Mouse (Mus musculus) Patski (cell line): ENCODE measurements around the gene Retreg3. TPM values are rescaled to one million over a fixed set of nuclear protein-coding genes. Genes with fewer than 3 reads are reported as not detected.

Experiments used
- ATAC-seq: fragments of 100-300 bp; one replicate; pipeline ENCODE4 v1.8.0; 2021
- CTCF ChIA-PET: fragments of 350-600 bp; sonication (Branson Sonifier 250); formaldehyde crosslinking; loops from one replicate; lab custom pipeline; 2022; ENCODE audit warnings: inconsistent platforms; lab: Charles Lee
- POLR2A ChIA-PET: fragments of 350-600 bp; sonication (Branson Sonifier 250); formaldehyde crosslinking; loops from one replicate; lab custom pipeline; 2022; ENCODE audit warnings: antibody characterized with exemption, inconsistent platforms; lab: Charles Lee
- DNase-seq: peaks from one replicate; pipeline ENCODE4 v3.0.0-alpha.2; 2011; ENCODE audit warnings: low read depth, low spot score
- H3K27me3 ChIP-seq: fragments of 371-371 bp; one replicate; pipeline ENCODE4 v1.5.1; 2021
- CTCF ChIP-seq: fragments of 100-300 bp; IDR thresholded peaks from one replicate; pipeline ENCODE4 v1.5.1; 2021
- in situ Hi-C: fragments of 300-500 bp; cut with MboI; formaldehyde crosslinking; loops from 3 replicates; pipeline ENCODE4 v1.11.1; 2018; ENCODE audit warnings: low pct_unique_long_range_greater_than_20kb, mixed read lengths
- polyA plus RNA-seq: library from polyadenylated mRNA; unstranded; gene quantifications from one replicate; pipeline ENCODE4 v1.2.3, GENCODE M21; 2021

Gene Retreg3
- polyA plus RNA-seq, result 72.2 TPM

DNA sequence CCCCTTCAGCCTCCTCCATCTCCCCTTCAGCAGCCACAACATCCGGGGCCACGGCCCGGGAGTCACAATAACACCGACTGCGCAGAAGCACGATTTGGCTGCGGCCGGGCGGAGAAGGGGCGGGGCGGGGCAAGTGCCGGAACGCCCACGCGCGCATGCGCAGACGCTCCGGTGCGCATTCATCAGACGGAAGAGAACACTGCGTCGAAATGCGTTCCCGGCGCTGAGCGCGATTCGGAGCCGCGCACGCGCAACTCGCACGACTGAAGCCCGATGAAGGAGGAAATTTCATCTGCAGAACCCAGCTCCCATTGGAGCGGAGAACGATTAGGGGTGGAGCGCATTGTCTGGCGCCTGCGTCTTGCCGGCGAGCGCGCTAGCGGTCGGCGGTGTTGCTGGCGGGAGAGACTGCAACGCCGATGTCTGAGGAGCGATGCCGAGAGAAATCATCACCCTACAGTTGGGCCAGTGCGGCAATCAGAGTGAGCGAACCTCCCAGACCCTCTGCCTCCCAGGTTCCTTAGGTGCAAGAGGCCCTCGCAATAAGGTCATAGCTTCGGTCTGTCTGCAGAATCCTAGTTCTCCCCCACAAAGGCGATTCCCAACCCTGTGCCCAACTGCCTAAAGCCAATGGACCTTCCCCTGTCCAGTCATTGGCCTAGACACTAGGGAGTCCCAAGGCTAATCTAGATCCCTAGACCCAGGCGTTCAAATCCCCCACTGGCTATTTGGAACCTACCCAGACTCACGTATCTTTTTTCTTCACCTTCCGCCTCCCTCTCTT lies at the start of gene Retreg3, which contains the start of gene Tubg1:
TSS of gene Retreg3 (minus strand) at position 133 of the 784 bp plus-strand sequence.
TSS of gene Tubg1 (plus strand) at position 178 of the 784 bp plus-strand sequence.
- in situ Hi-C loops, result no loop called here
- CTCF ChIA-PET, result interaction anchor here (1.6 to 2.6 kb wide), 3 partner anchors 14 to 55 kb away, joined by 4 to 5 read pairs (median 5); partner anchors contain the start of gene Ccr10
- no peaks in the 10 kb centered on the region for H3K27me3 ChIP-seq
- DNase-seq (peak; percentile 97), ATAC-seq (peak; percentile 82)
- no peak for TF ChIP-seq CTCF
- POLR2A ChIA-PET, result interaction anchor here (0.6 to 2.2 kb wide), 7 partner anchors 11 to 196 kb away, joined by 3 to 8 read pairs (median 4); partner anchors contain the start of genes Mlx, Plekhh3, Psmc3ip and Psme3

DNA sequence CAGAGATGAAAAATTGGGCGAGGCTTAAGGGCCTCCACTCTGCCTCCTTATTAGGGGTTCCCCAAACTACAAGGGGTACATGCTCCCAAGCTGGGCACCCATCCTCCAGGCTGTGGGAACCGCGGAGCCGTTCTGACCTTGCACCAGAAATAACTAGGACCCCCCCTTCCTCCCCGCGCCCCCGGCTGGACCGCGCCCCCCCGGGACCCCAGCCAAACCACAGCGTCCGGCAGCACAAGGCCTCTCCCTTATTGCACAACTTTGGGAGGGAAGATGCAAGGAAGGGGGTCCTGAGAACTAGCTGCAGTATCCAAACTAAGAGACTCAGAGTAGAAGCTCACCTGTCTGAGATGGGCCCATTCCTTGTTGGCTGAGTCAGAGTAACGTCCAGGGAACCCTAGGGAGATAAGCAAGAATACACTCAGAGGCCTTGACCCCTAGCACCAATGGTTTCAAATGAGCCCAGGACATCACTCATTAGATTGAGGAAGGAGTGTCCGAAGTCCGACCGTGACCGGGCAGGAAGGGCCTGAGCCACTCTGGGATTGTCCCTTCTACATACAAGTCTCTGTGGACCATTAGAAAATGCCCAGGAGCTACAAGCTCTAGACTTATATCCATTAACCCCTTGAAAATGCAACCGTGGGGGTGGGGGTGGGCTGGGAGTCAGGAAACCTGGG lies 48.7 kb upstream of the Retreg3 start:
- DNase-seq, result no peak
- CTCF ChIA-PET, result no interaction called here
- ATAC-seq, result no peak
- POLR2A ChIA-PET, result interaction anchor here (1.2 to 5.7 kb wide), 2 partner anchors 27 to 50 kb away, joined by 4 to 31 read pairs; no protein-coding TSS in a partner anchor
- no peak for TF ChIP-seq CTCF
- in situ Hi-C loops, result no loop called here
- H3K27me3 ChIP-seq, result no peaks in the 10 kb centered on the region

DNA sequence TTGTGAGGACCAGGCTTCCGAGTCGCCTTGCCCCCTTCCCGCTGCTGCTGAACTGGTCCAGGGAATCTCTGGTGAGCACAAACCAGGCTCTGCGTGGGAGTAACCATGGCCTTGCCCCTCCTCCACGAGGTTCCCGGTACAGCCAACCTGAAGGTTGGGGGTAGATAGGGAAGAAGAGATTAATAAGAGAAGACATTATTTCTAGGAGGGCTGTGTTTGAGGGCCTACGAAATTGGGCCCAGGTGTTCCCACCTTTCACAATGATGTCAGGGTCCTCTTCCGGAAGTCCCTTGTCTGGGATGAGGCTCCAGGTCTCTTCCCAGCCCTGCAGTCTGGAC lies 48.2 kb upstream of the Retreg3 start:
- no peaks in the 10 kb centered on the region for H3K27me3 ChIP-seq
- no peak for TF ChIP-seq CTCF
- ChIA-PET POLR2A (interaction anchor here (5.7 kb wide), 1 partner anchor 27 kb away, joined by 31 read pairs; no protein-coding TSS in a partner anchor), CTCF (no interaction called here)
- in situ Hi-C loops, result no loop called here
- no peak for ATAC-seq
- DNase-seq, result no peak

DNA sequence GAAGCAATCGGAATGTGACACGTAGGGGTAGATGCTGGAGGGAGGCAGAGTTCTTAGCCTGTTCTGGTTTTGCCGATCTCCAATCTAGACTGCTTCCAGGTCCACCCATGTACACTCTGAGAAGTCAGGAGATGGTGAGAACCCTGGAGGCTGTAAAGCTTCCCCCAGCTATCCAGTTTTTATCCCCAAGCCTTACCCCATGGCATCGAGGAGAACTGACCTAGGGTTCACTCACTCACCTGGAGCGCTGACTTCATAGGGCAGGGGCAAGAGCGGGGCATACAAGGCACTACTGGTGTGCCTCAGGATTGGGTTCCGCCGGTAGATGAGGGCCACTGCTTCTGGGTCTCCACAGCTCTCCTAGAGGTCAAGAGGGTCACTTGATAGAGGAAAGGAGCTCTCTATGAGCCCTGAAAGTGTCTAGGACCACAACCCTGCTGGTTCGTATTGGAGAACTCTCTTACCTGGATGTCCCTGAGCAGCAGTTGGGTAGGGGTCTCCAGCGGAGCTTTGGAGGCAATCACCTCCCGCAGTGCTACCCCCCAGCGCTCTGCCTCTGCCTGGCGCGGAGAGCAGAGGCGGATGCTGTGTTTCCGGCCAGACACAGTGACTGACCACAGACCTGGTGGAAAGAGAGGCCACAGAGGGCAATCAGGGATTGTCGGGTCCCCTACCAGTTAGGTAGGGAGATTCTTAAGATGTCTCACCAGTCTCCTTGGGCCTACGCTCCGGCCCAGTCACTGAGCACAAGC lies 47.7 kb upstream of the Retreg3 start:
- ChIA-PET POLR2A (interaction anchor here (5.7 kb wide), 1 partner anchor 26 kb away, joined by 31 read pairs; no protein-coding TSS in a partner anchor), CTCF (no interaction called here)
- in situ Hi-C loops, result no loop called here
- TF ChIP-seq CTCF, result no peak
- DNase-seq, result no peak
- H3K27me3 ChIP-seq, result no peaks in the 10 kb centered on the region
- ATAC-seq, result no peak

DNA sequence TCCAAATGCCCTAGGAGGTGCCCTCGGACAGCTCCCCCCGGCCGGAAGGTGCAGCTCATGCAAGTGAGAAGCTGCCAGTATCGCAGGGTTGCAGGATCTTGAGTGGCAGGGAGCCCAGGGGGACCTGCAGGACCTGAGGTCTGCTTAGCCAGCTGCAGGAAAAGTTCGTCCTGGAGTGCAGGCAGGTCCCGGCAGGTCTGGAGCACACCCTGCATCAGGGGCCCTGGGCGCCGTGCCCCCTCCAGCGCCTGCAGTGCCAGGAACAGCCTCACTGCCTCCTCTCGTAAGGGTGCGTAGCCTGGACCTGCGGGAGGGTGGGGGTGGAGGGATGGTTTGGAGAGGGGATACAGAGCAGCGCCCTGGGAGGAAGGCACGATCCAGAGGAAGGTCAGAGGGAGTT lies 46.7 kb upstream of the Retreg3 start:
- ChIA-PET CTCF (no interaction called here), POLR2A (interaction anchor here (5.7 kb wide), 1 partner anchor 25 kb away, joined by 31 read pairs; no protein-coding TSS in a partner anchor)
- no peak for TF ChIP-seq CTCF
- H3K27me3 ChIP-seq, result no peaks in the 10 kb centered on the region
- in situ Hi-C loops, result no loop called here
- ATAC-seq, result no peak
- no peak for DNase-seq

DNA sequence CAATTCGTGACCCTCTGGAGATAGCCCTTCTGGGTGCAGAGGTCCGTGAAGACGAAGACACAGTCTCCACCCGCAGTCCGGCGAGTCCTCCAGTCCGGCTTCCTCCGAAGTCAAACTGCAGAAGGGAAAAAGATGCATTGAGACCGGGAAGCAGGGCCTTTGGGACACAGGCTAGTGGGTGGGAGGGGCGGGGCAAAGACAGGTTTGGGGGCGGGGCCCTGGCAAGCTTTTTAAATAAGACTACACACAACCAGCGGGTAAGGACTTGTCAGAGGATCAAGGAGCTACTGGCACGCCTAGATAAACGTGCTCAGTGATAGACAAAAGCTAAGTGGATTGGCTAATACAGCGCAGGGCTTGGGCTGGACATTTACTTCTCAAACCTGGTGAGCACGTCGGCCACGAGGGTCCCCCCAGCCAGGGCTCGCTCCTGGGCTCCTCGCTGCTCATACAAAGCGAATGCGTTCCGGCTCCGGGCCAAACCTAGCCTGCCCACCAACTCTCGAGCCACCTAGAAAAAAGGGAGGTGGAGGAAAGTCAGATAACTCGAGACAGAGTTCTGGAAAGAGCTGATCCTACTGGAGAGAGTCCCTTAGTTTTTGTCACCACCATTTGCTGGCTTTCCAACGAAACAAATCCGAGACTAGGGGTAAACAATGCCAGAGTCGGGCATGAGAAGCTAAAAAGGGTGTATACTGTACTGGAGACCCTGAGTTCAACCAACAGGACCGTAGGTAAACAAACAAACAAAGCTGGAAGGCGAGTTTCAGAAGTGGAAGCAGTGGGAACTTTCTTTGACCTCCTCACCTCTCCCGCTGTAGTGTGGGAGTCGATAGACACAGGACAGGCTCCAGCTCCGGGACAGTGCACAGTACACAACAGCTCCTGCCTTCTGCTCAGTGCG lies 45.2 kb upstream of the Retreg3 start:
- in situ Hi-C loops, result no loop called here
- no peaks in the 10 kb centered on the region for H3K27me3 ChIP-seq
- ATAC-seq, result no peak
- no peak for TF ChIP-seq CTCF
- DNase-seq, result no peak
- ChIA-PET CTCF (no interaction called here), POLR2A (no interaction called here)

DNA sequence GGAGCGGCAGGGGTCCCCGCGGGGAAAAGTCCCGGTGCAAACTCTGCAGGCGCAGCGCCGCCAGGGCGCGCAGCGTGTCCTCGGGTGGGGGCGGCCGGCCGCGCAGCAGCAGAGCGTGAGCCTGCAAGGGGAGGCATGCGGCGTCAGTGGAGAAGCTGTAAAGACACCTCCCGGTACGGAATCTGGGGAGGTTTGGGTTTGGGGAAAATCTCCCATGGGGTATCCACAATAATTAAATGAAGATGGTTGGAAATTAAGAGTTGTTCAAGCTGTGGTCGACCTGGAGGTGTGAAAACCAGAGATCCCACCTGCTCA lies 44.6 kb upstream of the Retreg3 start:
- in situ Hi-C loops, result no loop called here
- no peak for TF ChIP-seq CTCF
- ChIA-PET POLR2A (interaction anchor here (0.9 kb wide), 1 partner anchor 69 kb away, joined by 3 read pairs; the partner anchor contains the start of gene Psmc3ip), CTCF (no interaction called here)
- no peaks in the 10 kb centered on the region for H3K27me3 ChIP-seq
- ATAC-seq (no peak), DNase-seq (no peak)

DNA sequence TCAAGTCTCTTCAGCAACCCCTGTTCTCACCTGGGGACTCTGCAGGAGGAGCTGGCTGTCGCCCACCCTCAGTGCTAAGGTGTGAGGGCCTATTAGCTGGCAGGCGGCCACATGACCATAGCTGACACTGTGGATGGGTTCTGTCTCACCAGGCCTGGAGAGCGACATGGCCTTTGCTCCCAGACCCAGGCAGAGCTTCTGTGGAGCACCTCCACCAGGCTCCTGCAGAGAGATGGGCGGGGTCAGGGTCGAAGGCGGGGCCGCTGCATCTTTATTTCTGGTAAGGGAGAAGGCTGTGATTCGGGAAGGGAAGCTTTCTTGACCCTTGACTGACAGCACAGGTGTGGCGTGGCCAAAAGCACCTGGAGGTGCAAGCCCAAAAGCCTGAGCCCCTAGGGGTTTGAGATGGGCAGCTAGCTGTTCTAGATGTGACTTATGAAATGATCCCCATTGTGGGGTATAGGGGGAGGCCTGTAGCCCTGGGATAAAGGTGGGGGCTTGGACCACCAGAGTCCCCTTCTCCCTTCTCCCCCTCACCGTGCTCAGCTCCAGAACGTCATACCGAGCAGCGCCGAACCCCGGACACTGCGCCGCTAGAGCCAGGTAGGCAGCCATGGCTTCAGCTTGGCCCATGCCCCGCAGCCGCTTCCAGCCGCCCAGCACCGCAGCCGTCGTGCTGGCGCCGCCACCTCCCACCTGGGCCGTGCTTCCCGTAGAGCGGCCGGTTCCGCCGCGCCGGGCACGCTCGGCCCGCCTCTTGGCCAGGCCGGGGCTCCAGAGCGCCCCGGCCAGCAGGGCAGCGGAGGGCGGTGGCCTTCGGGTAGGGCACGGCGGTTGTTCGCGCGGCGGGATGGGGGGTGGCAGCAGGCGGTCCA lies 44.0 kb upstream of the Retreg3 start:
- POLR2A ChIA-PET, result interaction anchor here (0.9 kb wide), 1 partner anchor 68 kb away, joined by 3 read pairs; the partner anchor contains the start of gene Psmc3ip
- DNase-seq, result no peak

More for the DNA sequence above, 44.0 kb upstream of the Retreg3 start:
- in situ Hi-C loops, result no loop called here
- no peak for TF ChIP-seq CTCF
- no peak for ATAC-seq
- CTCF ChIA-PET, result interaction anchor here (0.6 to 1.2 kb wide), 3 partner anchors 11 to 176 kb away, joined by 3 to 5 read pairs (median 3); no protein-coding TSS in a partner anchor
- no peaks in the 10 kb centered on the region for H3K27me3 ChIP-seq
